Mouse (Mus musculus) neural tube, embryonic 13.5 days (tissue): ENCODE measurements around the gene Zmynd12. TPM values are rescaled to one million over a fixed set of nuclear protein-coding genes. Genes with fewer than 3 reads are reported as not detected.

Source experiments
- ATAC-seq: fragments of 200-750 bp; cut with Nextera tagmentation; 2 replicates; pipeline ENCODE4 v1.8.0; 2017; ENCODE audit warnings: low read depth, mild to moderate bottlenecking, moderate TSS enrichment, moderate library complexity
- H3K27ac ChIP-seq: fragments of 300-500 bp; sonication (generic); replicated peaks from 2 replicates; pipeline ENCODE4 v1.5.1; 2015; ENCODE audit warnings: moderate library complexity, mild to moderate bottlenecking, inconsistent platforms
- H3K27me3 ChIP-seq: fragments of 300-500 bp; sonication (generic); 2 replicates; pipeline ENCODE4 v1.6.1; 2015; ENCODE audit warnings: mild to moderate bottlenecking, inconsistent platforms
- H3K36me3 ChIP-seq: fragments of 300-500 bp; sonication (generic); 2 replicates; pipeline ENCODE4 v1.6.1; 2015; ENCODE audit warnings: mild to moderate bottlenecking, inconsistent platforms
- H3K4me1 ChIP-seq: fragments of 300-500 bp; sonication (generic); replicated peaks from 2 replicates; pipeline ENCODE4 v1.6.1; 2015; ENCODE audit warnings: inconsistent platforms
- H3K4me2 ChIP-seq: fragments of 300-500 bp; sonication (generic); 2 replicates; pipeline ENCODE4 v1.6.1; 2015; ENCODE audit warnings: inconsistent platforms, mild to moderate bottlenecking, moderate library complexity
- H3K4me3 ChIP-seq: fragments of 300-500 bp; sonication (generic); 2 replicates; pipeline ENCODE4 v1.5.1; 2015; ENCODE audit warnings: mild to moderate bottlenecking, inconsistent platforms
- H3K9ac ChIP-seq: fragments of 300-500 bp; sonication (generic); 2 replicates; pipeline ENCODE4 v1.6.1; 2015; ENCODE audit warnings: moderate library complexity, mild to moderate bottlenecking, inconsistent platforms
- H3K9me3 ChIP-seq: fragments of 300-500 bp; sonication (generic); 2 replicates; pipeline ENCODE4 v1.6.1; 2016; ENCODE audit warnings: inconsistent platforms
- WGBS: fragments of 180-500 bp; shearing (Covaris S2); methylation state at CpG from one replicate; pipeline ENCODE4 v1.1.7; 2015; 5-methylcytosine and 5-hydroxymethylcytosine counted together
- polyA plus RNA-seq: library from polyadenylated mRNA; unstranded; fragments of >200 nt; fragmentation: Nextera tagmentation; extraction: Ambion mirVana; gene quantifications from 2 replicates; pipeline ENCODE4 v1.2.1, GENCODE M21; 2015

Zmynd12 gene
- polyA plus RNA-seq, 1 experiment from 2014 or later: 0.50 TPM

GRCm38 (mm10) chr4:119417894-119418293 is 4.7 kb upstream of the Zmynd12 start:
- Histone ChIP-seq H3K27me3 (no peaks in the 10 kb centered on the region), H3K9me3 (no peaks in the 10 kb centered on the region), H3K9ac (no peak overlapping the region), H3K36me3 (0 out of 2 replicates have a peak, but pooled peaks cover 7% of the 10 kb centered on the region), H3K4me1 (peaks cover 32% of the 10 kb centered on the region), H3K4me3 (no peak overlapping the region), H3K4me2 (no peak overlapping the region), H3K27ac (no peak overlapping the region)
- ATAC-seq: no peak
- WGBS: 86% methylated on average over 3 of the region's 3 CpGs

GRCm38 (mm10) chr4:119421191-119421590 is 1.4 kb upstream of the Zmynd12 start:
- H3K4me3 ChIP-seq: peak overlapping the region; percentile 73
- H3K9me3 ChIP-seq: no peaks in the 10 kb centered on the region
- H3K36me3 ChIP-seq: 0 out of 2 replicates have a peak, but pooled peaks cover 7% of the 10 kb centered on the region
- H3K4me1 ChIP-seq: peaks cover 20% of the 10 kb centered on the region
- WGBS: 58% methylated on average over 3 of the region's 3 CpGs
- H3K27me3 ChIP-seq: no peaks in the 10 kb centered on the region
- H3K4me2 ChIP-seq: peak overlapping the region; percentile 90
- ATAC-seq: no peak
- H3K9ac ChIP-seq: peak overlapping the region; percentile 89
- H3K27ac ChIP-seq: peak overlapping the region; percentile 90; the same call in 1 of the 2 replicates

- Histone ChIP-seq H3K36me3 (0 out of 2 replicates have a peak, but pooled peaks cover 7% of the 10 kb centered on the region), H3K4me2 (peak overlapping the region; percentile 90), H3K4me1 (peaks cover 20% of the 10 kb centered on the region), H3K27me3 (no peaks in the 10 kb centered on the region), H3K27ac (peak overlapping the region; percentile 90), H3K9me3 (no peaks in the 10 kb centered on the region), H3K4me3 (peak overlapping the region; percentile 73), H3K9ac (peak overlapping the region; percentile 89)
- under 1% methylated on average over 31 of the region's 31 CpGs for WGBS
- peak; percentile 76 for ATAC-seq
Measured at GRCm38 (mm10) chr4:119421921-119422293, 707 bp upstream of the Zmynd12 start.

GRCm38 (mm10) chr4:119425077-119425476 is 2.5 kb downstream of the Zmynd12 start:
- Histone ChIP-seq H3K36me3 (no peaks in the 10 kb centered on the region), H3K9me3 (no peaks in the 10 kb centered on the region), H3K4me3 (no peak overlapping the region), H3K27ac (no peak overlapping the region), H3K4me1 (peaks cover 20% of the 10 kb centered on the region), H3K27me3 (0 out of 2 replicates have a peak, but pooled peaks cover 3% of the 10 kb centered on the region), H3K9ac (no peak overlapping the region), H3K4me2 (no peak overlapping the region)
- WGBS: 97% methylated on average over 2 of the region's 2 CpGs
- ATAC-seq: no peak

- H3K9ac ChIP-seq: no peak overlapping the region
- 0 out of 2 replicates have a peak, but pooled peaks cover 3% of the 10 kb centered on the region for H3K27me3 ChIP-seq
- H3K4me3 ChIP-seq: no peak overlapping the region
- H3K36me3 ChIP-seq: no peaks in the 10 kb centered on the region
- H3K4me1 ChIP-seq: peaks cover 20% of the 10 kb centered on the region
- no peak for ATAC-seq
- H3K4me2 ChIP-seq: no peak overlapping the region
- H3K27ac ChIP-seq: no peak overlapping the region; the same call in 1 of the 2 replicates
- WGBS: 45% methylated on average over 2 of the region's 2 CpGs
- no peaks in the 10 kb centered on the region for H3K9me3 ChIP-seq
Measured at GRCm38 (mm10) chr4:119425601-119426000, 3.0 kb downstream of the Zmynd12 start.

GRCm38 (mm10) chr4:119427680-119428079 is 5.1 kb downstream of the Zmynd12 start:
- WGBS: 59% methylated on average over 2 of the region's 2 CpGs
- peaks cover 10% of the 10 kb centered on the region for H3K4me1 ChIP-seq
- H3K27me3 ChIP-seq: 0 out of 2 replicates have a peak, but pooled peaks cover 3% of the 10 kb centered on the region
- H3K4me2 ChIP-seq: no peak overlapping the region
- no peak overlapping the region for H3K4me3 ChIP-seq
- no peaks in the 10 kb centered on the region for H3K36me3 ChIP-seq
- no peak for ATAC-seq
- no peaks in the 10 kb centered on the region for H3K9me3 ChIP-seq
- no peak overlapping the region for H3K27ac ChIP-seq
- H3K9ac ChIP-seq: no peak overlapping the region

GRCm38 (mm10) chr4:119430678-119431077 is 8.1 kb downstream of the Zmynd12 start:
- 25% methylated on average over 5 of the region's 5 CpGs for WGBS
- H3K4me2 ChIP-seq: no peak overlapping the region
- no peak overlapping the region for H3K9ac ChIP-seq
- H3K4me1 ChIP-seq: no peaks in the 10 kb centered on the region
- H3K27me3 ChIP-seq: 0 out of 2 replicates have a peak, but pooled peaks cover 3% of the 10 kb centered on the region
- no peak overlapping the region for H3K27ac ChIP-seq
- H3K36me3 ChIP-seq: no peaks in the 10 kb centered on the region
- no peak overlapping the region for H3K4me3 ChIP-seq
- no peaks in the 10 kb centered on the region for H3K9me3 ChIP-seq
- no peak for ATAC-seq

- H3K4me2 ChIP-seq: no peak overlapping the region
- H3K4me1 ChIP-seq: no peaks in the 10 kb centered on the region; the same call in 1 of the 2 replicates
- no peak overlapping the region for H3K27ac ChIP-seq
- 89% methylated on average over 2 of the region's 2 CpGs for WGBS
- no peaks in the 10 kb centered on the region for H3K36me3 ChIP-seq
- no peak for ATAC-seq
- H3K4me3 ChIP-seq: no peak overlapping the region
- no peaks in the 10 kb centered on the region for H3K27me3 ChIP-seq
- H3K9me3 ChIP-seq: peaks cover 4% of the 10 kb centered on the region
- H3K9ac ChIP-seq: no peak overlapping the region
Measured at GRCm38 (mm10) chr4:119437936-119438335, 15.3 kb downstream of the Zmynd12 start.

GRCm38 (mm10) chr4:119441836-119442235 is 19.2 kb downstream of the Zmynd12 start:
- no peak overlapping the region for H3K4me2 ChIP-seq
- H3K9ac ChIP-seq: no peak overlapping the region
- no peaks in the 10 kb centered on the region for H3K27me3 ChIP-seq
- no peak for ATAC-seq
- H3K4me1 ChIP-seq: no peaks in the 10 kb centered on the region; the same call in 1 of the 2 replicates
- WGBS: 89% methylated on average over 4 of the region's 4 CpGs
- H3K9me3 ChIP-seq: no peaks in the 10 kb centered on the region
- no peaks in the 10 kb centered on the region for H3K36me3 ChIP-seq
- H3K27ac ChIP-seq: no peak overlapping the region
- H3K4me3 ChIP-seq: no peak overlapping the region

GRCm38 (mm10) chr4:119442539-119442938 is 19.9 kb downstream of the Zmynd12 start:
- no peak for ATAC-seq
- H3K4me2 ChIP-seq: no peak overlapping the region
- H3K4me1 ChIP-seq: no peaks in the 10 kb centered on the region; the same call in 1 of the 2 replicates
- H3K9me3 ChIP-seq: no peaks in the 10 kb centered on the region
- no peaks in the 10 kb centered on the region for H3K36me3 ChIP-seq
- 45% methylated on average over 6 of the region's 6 CpGs for WGBS
- H3K27ac ChIP-seq: no peak overlapping the region
- no peak overlapping the region for H3K4me3 ChIP-seq
- no peak overlapping the region for H3K9ac ChIP-seq
- no peaks in the 10 kb centered on the region for H3K27me3 ChIP-seq

GRCm38 (mm10) chr4:119447261-119447660 is 24.6 kb downstream of the Zmynd12 start:
- no peaks in the 10 kb centered on the region for H3K27me3 ChIP-seq
- H3K4me2 ChIP-seq: no peak overlapping the region
- H3K4me3 ChIP-seq: no peak overlapping the region
- no peaks in the 10 kb centered on the region for H3K9me3 ChIP-seq
- no peak overlapping the region for H3K9ac ChIP-seq
- H3K36me3 ChIP-seq: no peaks in the 10 kb centered on the region
- no peak overlapping the region for H3K27ac ChIP-seq
- no peaks in the 10 kb centered on the region; the same call in 1 of the 2 replicates for H3K4me1 ChIP-seq
- WGBS: 92% methylated on average over 6 of the region's 6 CpGs
- ATAC-seq: no peak

GRCm38 (mm10) chr4:119447786-119448185 is 25.2 kb downstream of the Zmynd12 start:
- no peak overlapping the region for H3K27ac ChIP-seq
- no peaks in the 10 kb centered on the region for H3K9me3 ChIP-seq
- no peak overlapping the region for H3K4me3 ChIP-seq
- no peak for ATAC-seq
- H3K27me3 ChIP-seq: no peaks in the 10 kb centered on the region
- no peak overlapping the region for H3K9ac ChIP-seq
- H3K36me3 ChIP-seq: no peaks in the 10 kb centered on the region
- no peaks in the 10 kb centered on the region; the same call in 1 of the 2 replicates for H3K4me1 ChIP-seq
- no peak overlapping the region for H3K4me2 ChIP-seq
- WGBS: 86% methylated on average over 3 of the region's 3 CpGs

- H3K36me3 ChIP-seq: no peaks in the 10 kb centered on the region
- no peaks in the 10 kb centered on the region for H3K9me3 ChIP-seq
- H3K9ac ChIP-seq: no peak overlapping the region
- no peak for ATAC-seq
- no peak overlapping the region for H3K27ac ChIP-seq
- 77% methylated on average over 7 of the region's 7 CpGs for WGBS
- H3K4me3 ChIP-seq: no peak overlapping the region
- H3K27me3 ChIP-seq: no peaks in the 10 kb centered on the region
- peaks cover 11% of the 10 kb centered on the region for H3K4me1 ChIP-seq
- no peak overlapping the region for H3K4me2 ChIP-seq
Measured at GRCm38 (mm10) chr4:119450436-119450835, 27.8 kb downstream of the Zmynd12 start.
